Mouse (Mus musculus) bone marrow macrophage, adult 2 months (primary cell): Measurements from ENCODE around the gene Fdxr.

ENCODE experiments used
- CTCF ChIP-seq: IDR thresholded peaks from 2 replicates; pipeline ENCODE4 v1.5.1; 2012; ENCODE audit warnings: low read depth, mild to moderate bottlenecking, low read length, moderate library complexity
- POLR2A ChIP-seq: IDR thresholded peaks from 2 replicates; pipeline ENCODE4 v1.6.1; 2012; ENCODE audit warnings: mild to moderate bottlenecking, low read depth, low read length, borderline replicate concordance

- no peak for TF ChIP-seq CTCF
- TF ChIP-seq POLR2A, result no peak
These were observed 2.7 kb downstream of the Fdxr start for GRCm38 (mm10) chr11:115274178-115274577.
